Mouse (Mus musculus) embryonic fibroblast, embryonic 13.5 days (primary cell): ENCODE results near the gene Banf1.

Experiments
- CTCF ChIP-seq: IDR thresholded peaks from 2 replicates; pipeline ENCODE4 v1.5.1; 2011; ENCODE audit warnings: mild to moderate bottlenecking, control low read depth, low read length, moderate library complexity, borderline replicate concordance; ENCODE audit not compliant: insufficient read depth
- POLR2A ChIP-seq: IDR thresholded peaks from 2 replicates; pipeline ENCODE4 v1.6.1; 2011; ENCODE audit warnings: low read depth, mild to moderate bottlenecking, control low read depth, low read length, moderate library complexity

GRCm38 (mm10) chr19:5367455-5367854 is 487 bp upstream of the Banf1 start:
- TF ChIP-seq CTCF, result no peak
- TF ChIP-seq POLR2A, result no peak
